Mouse (Mus musculus) limb, embryonic 15.5 days (tissue): Measurements from ENCODE around the gene Zbtb20. TPM values are rescaled to one million over a fixed set of nuclear protein-coding genes. Genes with fewer than 3 reads are reported as not detected.

ENCODE experiments used
- ATAC-seq: fragments of 200-750 bp; cut with Nextera tagmentation; 2 replicates; pipeline ENCODE4 v1.8.0; 2017; ENCODE audit warnings: low read depth, moderate TSS enrichment; ENCODE audit not compliant: insufficient number of reproducible peaks, low FRiP score, low TSS enrichment
- H3K27ac ChIP-seq: fragments of 300-500 bp; sonication (generic); 2 replicates; pipeline ENCODE4 v1.5.1; 2015; ENCODE audit warnings: moderate library complexity, mild to moderate bottlenecking, inconsistent platforms
- H3K27me3 ChIP-seq: fragments of 300-500 bp; sonication (generic); 2 replicates; pipeline ENCODE4 v1.6.1; 2015; ENCODE audit warnings: inconsistent platforms
- H3K36me3 ChIP-seq: fragments of 300-500 bp; sonication (generic); 2 replicates; pipeline ENCODE4 v1.6.1; 2015; ENCODE audit warnings: inconsistent platforms
- H3K4me1 ChIP-seq: fragments of 300-500 bp; sonication (generic); 2 replicates; pipeline ENCODE4 v1.6.1; 2015; ENCODE audit warnings: inconsistent platforms
- H3K4me2 ChIP-seq: fragments of 300-500 bp; sonication (generic); 2 replicates; pipeline ENCODE4 v1.6.1; 2015; ENCODE audit warnings: mild to moderate bottlenecking, inconsistent platforms
- H3K4me3 ChIP-seq: fragments of 300-500 bp; sonication (generic); 2 replicates; pipeline ENCODE4 v1.5.1; 2015; ENCODE audit warnings: mild to moderate bottlenecking, inconsistent platforms
- H3K9ac ChIP-seq: fragments of 300-500 bp; sonication (generic); 2 replicates; pipeline ENCODE4 v1.6.1; 2015; ENCODE audit warnings: inconsistent platforms
- H3K9me3 ChIP-seq: fragments of 300-500 bp; sonication (generic); 2 replicates; pipeline ENCODE4 v1.6.1; 2016; ENCODE audit warnings: inconsistent platforms
- WGBS: fragments of 180-500 bp; shearing (Covaris S2); methylation state at CpG from one replicate; pipeline ENCODE4 v1.1.7; 2015; 5-methylcytosine and 5-hydroxymethylcytosine counted together
- polyA plus RNA-seq: library from polyadenylated mRNA; unstranded; fragments of >200 nt; fragmentation: Nextera tagmentation; extraction: Ambion mirVana; gene quantifications from 2 replicates; pipeline ENCODE4 v1.2.1, GENCODE M21; 2015

Zbtb20 gene
- polyA plus RNA-seq, 1 experiment from 2014 or later, result 22.4 TPM

DNA sequence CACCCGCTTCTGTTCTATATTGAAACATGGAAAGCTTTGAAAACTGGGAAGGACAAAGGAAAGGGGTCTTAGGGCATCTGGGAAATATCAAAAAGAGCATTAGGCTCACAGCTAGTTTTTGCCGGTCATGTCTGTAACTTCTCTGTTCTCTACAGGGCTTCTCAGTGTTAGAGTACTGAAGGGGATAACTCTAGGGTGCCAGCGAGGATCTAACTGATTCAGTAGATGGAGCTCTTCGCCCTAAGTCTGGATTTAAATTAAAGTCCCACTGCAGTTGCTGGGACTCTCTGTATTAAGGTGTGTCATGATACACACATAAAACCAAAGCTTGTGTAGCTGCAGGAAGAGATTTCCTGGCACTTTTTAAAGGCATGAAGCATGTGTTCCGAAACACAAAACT lies 634.8 kb downstream of the Zbtb20 start:
- Histone ChIP-seq H3K27me3 (no peaks in the 10 kb centered on the region), H3K36me3 (no peaks in the 10 kb centered on the region), H3K4me1 (peaks cover 9% of the 10 kb centered on the region; the same call in 1 of the 2 replicates), H3K9me3 (no peaks in the 10 kb centered on the region), H3K4me3 (no peak overlapping the region), H3K4me2 (no peak overlapping the region), H3K27ac (no peak overlapping the region), H3K9ac (no peak overlapping the region)
- no peak for ATAC-seq
- WGBS, result 55% methylated on average over 5 of the region's 5 CpGs

DNA sequence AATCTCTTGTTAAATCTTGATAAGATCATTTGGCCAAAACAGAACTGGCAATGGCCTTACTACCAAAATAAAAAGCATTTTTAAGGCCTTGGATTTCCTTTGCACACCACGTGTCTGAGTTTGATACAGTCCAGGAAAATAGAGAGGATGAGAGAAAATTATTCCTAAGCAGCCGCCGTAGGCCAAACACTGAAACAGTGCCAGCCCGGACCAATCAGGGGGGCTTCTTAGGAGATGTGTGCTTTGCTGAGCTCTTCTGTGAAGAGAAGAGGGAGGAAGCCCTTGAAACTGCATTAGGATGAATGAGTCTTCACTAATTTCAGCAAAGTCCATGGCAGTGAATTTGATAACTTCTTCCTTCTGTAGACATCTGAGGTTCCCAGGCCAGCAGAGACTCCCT lies 635.9 kb downstream of the Zbtb20 start:
- no peak overlapping the region for H3K27ac ChIP-seq
- H3K4me3 ChIP-seq, result no peak overlapping the region
- H3K36me3 ChIP-seq, result no peaks in the 10 kb centered on the region
- no peak overlapping the region for H3K4me2 ChIP-seq
- H3K9ac ChIP-seq, result no peak overlapping the region
- no peaks in the 10 kb centered on the region for H3K9me3 ChIP-seq
- H3K4me1 ChIP-seq, result peaks cover 3% of the 10 kb centered on the region; the same call in 1 of the 2 replicates
- no peaks in the 10 kb centered on the region for H3K27me3 ChIP-seq
- ATAC-seq, result no peak
- 75% methylated on average over 4 of the region's 4 CpGs for WGBS

DNA sequence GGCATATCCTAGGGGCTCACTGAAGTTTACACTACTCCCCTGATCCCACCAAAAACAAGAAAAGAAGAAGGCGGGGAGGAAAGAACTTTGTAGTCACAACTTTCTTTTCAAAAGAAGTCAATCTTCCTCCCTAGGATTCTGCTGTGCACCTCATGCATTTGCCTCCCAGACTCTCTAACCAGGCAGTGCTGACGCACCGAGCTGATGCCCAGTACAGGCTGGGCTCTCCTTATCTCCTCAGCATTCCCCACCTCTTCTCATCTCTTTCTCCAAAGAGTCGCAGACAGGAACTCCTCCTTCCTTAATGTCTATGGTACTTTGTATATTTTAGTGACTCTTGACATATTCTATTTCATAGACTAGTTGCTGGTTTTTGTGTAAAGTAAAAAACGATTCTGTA lies 638.3 kb downstream of the Zbtb20 start:
- H3K4me3 ChIP-seq, result no peak overlapping the region
- H3K4me2 ChIP-seq, result no peak overlapping the region
- no peaks in the 10 kb centered on the region for H3K36me3 ChIP-seq
- no peaks in the 10 kb centered on the region for H3K4me1 ChIP-seq
- no peaks in the 10 kb centered on the region for H3K9me3 ChIP-seq
- H3K9ac ChIP-seq, result no peak overlapping the region
- no peaks in the 10 kb centered on the region for H3K27me3 ChIP-seq
- no peak for ATAC-seq
- no peak overlapping the region for H3K27ac ChIP-seq
- WGBS, result 79% methylated on average over 5 of the region's 5 CpGs

DNA sequence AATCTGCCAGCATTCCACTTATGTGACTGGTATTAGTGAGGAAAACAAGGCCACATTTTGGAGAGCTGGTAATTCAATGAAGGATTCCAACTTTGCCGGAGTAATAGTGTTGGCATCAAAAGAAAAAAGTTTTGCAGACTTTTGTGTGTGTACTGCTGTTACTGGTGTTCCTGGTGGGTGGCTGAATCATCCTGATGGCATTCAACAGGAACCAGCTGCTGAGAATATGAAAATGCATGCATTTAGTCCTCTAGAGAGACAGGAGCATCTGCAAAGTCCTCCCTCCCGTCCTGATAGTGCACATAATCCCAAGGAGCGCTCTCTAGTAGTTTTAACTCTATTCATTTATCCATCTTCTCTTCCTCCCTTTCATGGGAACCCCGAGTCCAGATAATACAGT lies 639.9 kb downstream of the Zbtb20 start:
- Histone ChIP-seq H3K36me3 (no peaks in the 10 kb centered on the region), H3K4me3 (no peak overlapping the region), H3K4me1 (0 out of 2 replicates have a peak, but pooled peaks cover 2% of the 10 kb centered on the region), H3K9ac (no peak overlapping the region), H3K9me3 (no peaks in the 10 kb centered on the region), H3K27me3 (no peaks in the 10 kb centered on the region), H3K4me2 (no peak overlapping the region), H3K27ac (no peak overlapping the region)
- no peak for ATAC-seq
- WGBS, result 74% methylated on average over 4 of the region's 4 CpGs

DNA sequence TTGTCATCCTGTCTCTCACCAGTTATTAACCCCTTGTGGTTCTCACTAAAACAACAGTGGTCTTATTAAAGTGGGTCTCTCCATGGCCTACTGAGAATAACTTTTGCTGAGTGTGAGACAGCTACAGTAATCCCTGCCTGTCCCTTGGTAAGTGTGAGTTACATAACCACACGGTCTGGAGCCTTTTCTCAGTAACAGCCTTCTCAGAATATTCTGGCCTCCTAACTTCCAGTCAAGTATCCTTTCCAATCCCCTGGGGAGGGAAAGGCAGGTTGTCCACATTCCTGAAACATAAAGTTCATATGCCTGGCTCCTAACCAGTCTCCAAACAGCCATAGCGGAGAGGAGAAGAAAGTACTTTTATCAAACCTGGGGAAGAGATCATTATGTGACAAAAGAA lies 644.6 kb downstream of the Zbtb20 start:
- Histone ChIP-seq H3K27ac (no peak overlapping the region), H3K9ac (no peak overlapping the region), H3K27me3 (no peaks in the 10 kb centered on the region), H3K9me3 (no peaks in the 10 kb centered on the region), H3K4me1 (0 out of 2 replicates have a peak, but pooled peaks cover 3% of the 10 kb centered on the region), H3K4me3 (no peak overlapping the region), H3K36me3 (no peaks in the 10 kb centered on the region), H3K4me2 (no peak overlapping the region)
- WGBS, result 52% methylated on average over 2 of the region's 2 CpGs
- ATAC-seq, result no peak

DNA sequence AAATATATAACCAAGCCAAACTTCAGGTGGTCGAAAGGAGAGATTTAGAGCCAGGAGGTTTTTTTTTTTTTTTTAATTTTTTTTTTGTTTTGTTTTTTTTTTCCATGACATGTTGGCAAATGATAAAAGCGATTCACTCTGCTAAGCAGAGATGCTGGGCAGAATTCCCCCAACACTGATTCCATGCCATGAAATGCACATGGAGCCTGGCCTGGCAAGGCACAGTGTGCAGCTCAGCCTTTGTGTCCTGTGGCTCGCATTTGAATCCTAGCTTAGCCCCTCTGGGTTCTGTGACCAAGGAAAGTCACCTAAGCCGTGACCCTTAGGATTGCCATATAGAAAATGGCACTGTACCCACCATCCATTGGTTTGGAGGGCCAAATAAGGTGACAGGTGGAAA lies 646.8 kb downstream of the Zbtb20 start:
- H3K27ac ChIP-seq, result no peak overlapping the region
- H3K4me1 ChIP-seq, result 0 out of 2 replicates have a peak, but pooled peaks cover 3% of the 10 kb centered on the region
- no peaks in the 10 kb centered on the region for H3K9me3 ChIP-seq
- no peaks in the 10 kb centered on the region for H3K27me3 ChIP-seq
- 80% methylated on average over 4 of the region's 4 CpGs for WGBS
- H3K9ac ChIP-seq, result no peak overlapping the region
- H3K36me3 ChIP-seq, result no peaks in the 10 kb centered on the region
- H3K4me2 ChIP-seq, result no peak overlapping the region
- ATAC-seq, result no peak
- no peak overlapping the region for H3K4me3 ChIP-seq

DNA sequence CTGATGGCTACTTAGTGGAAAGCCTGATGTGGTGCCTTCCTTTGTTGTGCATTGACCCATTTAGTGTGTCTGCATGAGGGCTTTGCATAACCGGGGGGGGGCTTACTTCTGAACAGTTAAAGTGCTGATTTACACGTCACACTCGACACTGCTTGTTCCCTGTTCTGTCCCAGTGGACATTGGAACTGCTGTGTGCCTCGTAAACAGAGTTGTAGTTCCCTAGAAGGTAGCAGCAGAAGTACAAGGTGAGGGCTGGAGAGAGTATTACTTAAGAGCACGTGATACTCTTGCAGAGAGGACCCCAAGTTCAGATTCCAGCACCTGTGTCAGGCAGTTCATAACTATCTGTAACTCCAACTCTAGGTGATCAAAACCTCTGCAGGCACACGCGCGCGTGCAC lies 648.5 kb downstream of the Zbtb20 start:
- no peak overlapping the region for H3K27ac ChIP-seq
- ATAC-seq, result no peak
- H3K9me3 ChIP-seq, result no peaks in the 10 kb centered on the region
- no peak overlapping the region for H3K4me3 ChIP-seq
- H3K4me1 ChIP-seq, result 0 out of 2 replicates have a peak, but pooled peaks cover 3% of the 10 kb centered on the region
- H3K9ac ChIP-seq, result no peak overlapping the region
- H3K36me3 ChIP-seq, result no peaks in the 10 kb centered on the region
- H3K4me2 ChIP-seq, result no peak overlapping the region
- no peaks in the 10 kb centered on the region for H3K27me3 ChIP-seq
- WGBS, result 74% methylated on average over 9 of the region's 9 CpGs

DNA sequence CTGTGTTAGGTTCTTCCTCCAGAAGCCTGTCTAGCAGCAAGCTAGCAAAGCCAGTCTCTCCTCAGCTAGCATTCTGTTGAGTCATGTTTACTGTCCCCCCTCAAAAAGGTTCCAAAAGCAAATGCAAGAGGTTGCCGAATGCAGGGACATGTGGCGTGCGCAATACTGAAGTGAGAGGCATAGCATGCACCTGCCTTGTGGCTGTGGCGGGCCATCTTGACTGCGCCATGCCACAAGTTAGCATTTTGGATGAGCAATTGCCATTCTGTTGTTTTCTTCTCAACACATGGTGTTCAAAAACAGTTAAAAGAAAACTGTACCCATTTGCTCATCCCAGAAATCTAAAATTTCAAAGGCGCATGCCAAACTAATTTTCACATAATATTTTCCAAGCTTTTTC lies 649.9 kb downstream of the Zbtb20 start:
- H3K9me3 ChIP-seq, result no peaks in the 10 kb centered on the region
- H3K9ac ChIP-seq, result no peak overlapping the region
- H3K4me1 ChIP-seq, result no peaks in the 10 kb centered on the region
- no peaks in the 10 kb centered on the region for H3K27me3 ChIP-seq
- H3K4me3 ChIP-seq, result no peak overlapping the region
- no peaks in the 10 kb centered on the region for H3K36me3 ChIP-seq
- H3K4me2 ChIP-seq, result no peak overlapping the region
- WGBS, result 90% methylated on average over 6 of the region's 6 CpGs
- no peak overlapping the region for H3K27ac ChIP-seq
- ATAC-seq, result no peak

DNA sequence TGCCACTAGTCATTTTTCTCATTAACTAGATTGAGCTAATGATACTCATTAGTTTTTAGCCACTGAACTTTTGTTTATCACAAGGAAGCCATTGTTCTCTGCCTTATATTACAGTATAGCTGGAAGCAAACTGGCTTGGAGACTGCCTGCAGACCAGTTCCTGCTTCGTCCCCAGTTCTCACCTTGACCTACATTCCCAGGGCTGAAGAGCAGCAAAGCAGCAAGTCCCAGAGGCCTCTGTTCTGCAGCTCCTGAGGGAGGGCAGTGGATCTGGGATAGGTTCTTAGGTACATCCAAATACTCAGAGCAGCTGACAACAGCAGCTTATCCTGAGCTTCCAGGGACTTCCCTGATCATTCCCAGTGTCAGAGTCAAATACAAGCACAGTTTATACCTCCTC lies 652.6 kb downstream of the Zbtb20 start:
- H3K27me3 ChIP-seq, result no peaks in the 10 kb centered on the region
- H3K4me2 ChIP-seq, result no peak overlapping the region
- no peaks in the 10 kb centered on the region for H3K36me3 ChIP-seq
- H3K9ac ChIP-seq, result no peak overlapping the region
- no peak overlapping the region for H3K27ac ChIP-seq
- WGBS, result 54% methylated on average over 1 of the region's 1 CpGs
- H3K9me3 ChIP-seq, result no peaks in the 10 kb centered on the region
- ATAC-seq, result no peak
- H3K4me1 ChIP-seq, result no peaks in the 10 kb centered on the region
- no peak overlapping the region for H3K4me3 ChIP-seq

DNA sequence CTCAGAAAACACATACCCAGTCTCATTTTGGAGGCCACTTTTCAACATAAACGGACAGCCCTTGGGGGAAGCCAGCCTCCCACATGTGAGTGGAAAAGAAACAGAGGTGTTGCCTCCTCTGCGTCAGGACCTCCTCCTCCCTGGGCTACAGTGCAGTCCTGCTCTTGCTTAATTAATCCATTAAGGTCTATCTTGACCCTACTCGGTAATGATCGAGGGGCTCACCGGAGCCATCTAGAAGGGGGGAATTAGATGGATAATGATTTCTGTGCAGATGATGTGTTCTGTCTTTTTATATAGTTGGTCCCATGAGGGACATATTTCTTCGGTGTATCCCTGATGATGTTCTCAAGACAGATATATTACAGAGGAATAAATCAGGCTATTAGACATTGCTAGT lies 655.6 kb downstream of the Zbtb20 start:
- Histone ChIP-seq H3K9ac (no peak overlapping the region), H3K4me3 (no peak overlapping the region), H3K9me3 (no peaks in the 10 kb centered on the region), H3K27me3 (no peaks in the 10 kb centered on the region), H3K27ac (no peak overlapping the region), H3K4me1 (no peaks in the 10 kb centered on the region), H3K4me2 (no peak overlapping the region), H3K36me3 (no peaks in the 10 kb centered on the region)
- 72% methylated on average over 6 of the region's 6 CpGs for WGBS
- no peak for ATAC-seq

DNA sequence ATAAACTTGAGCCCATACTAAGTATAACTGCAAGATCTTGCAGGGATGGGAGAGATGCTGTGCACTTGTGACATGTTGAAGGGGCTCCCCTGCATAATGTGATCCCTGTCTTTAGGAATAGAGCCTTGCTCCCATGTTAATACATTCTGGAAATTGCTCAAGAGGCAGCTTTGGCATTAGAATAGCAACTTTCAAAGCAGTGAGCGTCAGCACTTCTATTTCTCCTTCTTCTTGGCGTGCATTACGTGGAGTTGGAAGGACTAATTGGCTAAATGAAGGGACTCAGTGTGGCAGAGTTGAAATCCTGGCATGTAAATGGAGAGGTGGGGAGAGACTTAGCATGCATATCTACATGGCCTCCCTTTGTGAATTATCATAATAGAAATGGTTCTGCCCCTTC lies 658.4 kb downstream of the Zbtb20 start:
- H3K9me3 ChIP-seq, result no peaks in the 10 kb centered on the region
- H3K9ac ChIP-seq, result no peak overlapping the region
- no peak overlapping the region for H3K4me3 ChIP-seq
- H3K36me3 ChIP-seq, result no peaks in the 10 kb centered on the region
- H3K4me2 ChIP-seq, result no peak overlapping the region
- 84% methylated on average over 3 of the region's 3 CpGs for WGBS
- no peak for ATAC-seq
- H3K4me1 ChIP-seq, result no peaks in the 10 kb centered on the region
- H3K27ac ChIP-seq, result no peak overlapping the region
- H3K27me3 ChIP-seq, result no peaks in the 10 kb centered on the region

DNA sequence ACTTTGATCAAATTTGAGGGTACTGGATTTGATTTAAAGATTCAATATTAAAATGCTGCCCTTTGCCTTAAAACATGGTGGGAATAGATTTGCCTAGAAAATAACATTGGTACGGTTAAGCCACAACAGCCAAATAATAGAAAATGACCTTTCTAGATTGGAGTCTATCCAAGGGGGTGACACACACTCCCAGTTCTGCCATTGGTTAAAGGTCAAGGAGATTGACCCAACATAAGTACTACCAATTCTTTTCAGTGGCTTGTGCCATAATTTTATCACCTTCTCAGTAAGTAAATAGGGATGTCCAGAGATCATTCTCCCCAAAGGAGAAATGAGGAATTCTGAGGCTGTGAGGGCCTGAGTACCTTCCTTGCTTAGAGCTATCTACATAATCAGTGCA lies 660.2 kb downstream of the Zbtb20 start:
- no peaks in the 10 kb centered on the region for H3K36me3 ChIP-seq

DNA sequence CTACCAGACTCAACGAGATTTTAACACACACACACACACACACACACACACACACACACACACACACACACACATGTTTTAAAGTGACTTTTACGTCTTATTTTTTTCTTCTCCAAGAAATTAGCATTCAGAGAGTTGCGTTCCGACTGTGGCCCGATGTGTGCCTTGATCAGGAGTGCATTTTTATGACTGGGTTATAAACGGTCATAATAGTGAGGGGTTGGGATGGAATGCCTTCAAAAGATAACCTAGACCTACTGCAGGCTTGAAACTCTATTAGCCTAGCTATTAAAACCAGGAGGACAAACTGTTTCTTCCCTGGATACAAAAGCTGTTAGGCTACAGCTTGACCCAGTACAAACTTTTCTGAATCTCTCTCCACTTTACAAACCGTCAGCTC lies 661.5 kb downstream of the Zbtb20 start:
- Histone ChIP-seq H3K27me3 (no peaks in the 10 kb centered on the region), H3K9me3 (no peaks in the 10 kb centered on the region), H3K4me3 (no peak overlapping the region), H3K4me1 (no peaks in the 10 kb centered on the region), H3K27ac (no peak overlapping the region), H3K36me3 (no peaks in the 10 kb centered on the region), H3K4me2 (no peak overlapping the region), H3K9ac (no peak overlapping the region)
- WGBS, result 37% methylated on average over 7 of the region's 7 CpGs
- ATAC-seq, result no peak

More for the DNA sequence above, 660.2 kb downstream of the Zbtb20 start:
- Histone ChIP-seq H3K4me3 (no peak overlapping the region), H3K9me3 (no peaks in the 10 kb centered on the region), H3K4me2 (no peak overlapping the region), H3K4me1 (no peaks in the 10 kb centered on the region), H3K27ac (no peak overlapping the region), H3K27me3 (no peaks in the 10 kb centered on the region), H3K9ac (no peak overlapping the region)
- ATAC-seq, result no peak
- 92% methylated on average over 1 of the region's 1 CpGs for WGBS
